Mouse (Mus musculus): ENCODE measurements around the gene Kdm2a. TPM values are rescaled to one million over a fixed set of nuclear protein-coding genes. Genes with fewer than 3 reads are reported as not detected.
"Not testable (repeated sequence)": the region's sequence is repeated elsewhere in the genome, so short reads cannot be mapped to it uniquely, and the experiment has no call there.

Gene Kdm2a
- polyA plus RNA-seq, 1 experiment = 100 TPM

DNA sequence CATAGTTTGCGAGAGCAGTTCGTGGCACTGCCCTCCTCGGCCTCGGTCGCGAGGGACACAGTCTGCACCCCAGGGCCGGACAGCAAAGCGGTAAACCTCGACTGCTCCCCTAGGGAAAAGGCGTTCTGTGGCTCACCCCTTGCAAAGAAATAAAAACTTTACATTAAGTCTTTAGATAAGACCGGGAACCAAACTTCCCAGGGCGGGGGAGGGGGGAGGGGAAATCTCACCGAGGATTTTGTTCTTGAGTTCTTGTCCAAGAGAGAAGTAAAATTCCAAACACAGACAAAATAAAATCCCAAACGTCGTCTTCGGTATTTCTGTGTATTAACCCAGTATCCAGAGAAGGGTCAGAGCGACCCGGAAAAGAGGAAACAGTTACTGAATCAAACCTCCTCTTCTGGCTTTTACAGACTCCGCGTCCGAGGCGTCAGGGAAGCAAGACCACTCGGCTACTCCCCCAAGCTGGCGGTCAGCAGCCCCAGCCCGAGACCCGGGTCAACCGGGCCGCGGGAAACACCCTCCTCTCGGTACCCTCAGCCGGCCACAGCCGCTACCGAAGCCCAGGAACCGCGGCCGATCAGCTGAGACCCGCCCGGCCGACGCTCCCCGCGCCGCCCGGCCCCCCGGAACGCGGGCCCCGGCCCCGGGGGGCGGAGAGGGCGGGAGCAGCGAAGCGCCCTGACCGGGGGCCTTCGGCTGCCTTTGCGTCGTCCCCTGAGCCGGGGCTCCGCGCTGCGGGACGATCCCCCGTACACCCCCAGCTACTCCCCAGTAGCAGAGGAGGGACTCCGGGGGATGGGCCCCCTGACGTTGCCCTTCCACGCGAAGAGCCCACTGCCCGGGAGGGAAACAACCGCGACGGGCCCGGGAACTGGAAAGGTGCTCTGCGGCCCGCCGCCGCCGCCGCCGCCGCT lies 1.7 kb downstream of the Kdm2a start:
- no peaks in the 10 kb centered on the region for H3K27me3 ChIP-seq (ENCODE audit: control insufficient read depth, insufficient read depth, low read length)
- TF ChIP-seq POLR2A (IDR thresholded peaks at IDR 0.05; ENCODE audit: low read depth, low read length) = peak; percentile 13; the same call in 1 of the 2 replicates
- TF ChIP-seq CTCF (IDR thresholded peaks at IDR 0.05; ENCODE audit: extremely low read depth, insufficient read length, insufficient replicate concordance, low read depth, low read length) = no peak
- WGBS = under 1% methylated on average over 74 of the region's 80 CpGs
- peaks cover 13% of the 10 kb centered on the region for H3K36me3 ChIP-seq (ENCODE audit: control insufficient read depth, insufficient read depth, low read length)
- H3K4me1 ChIP-seq (ENCODE audit: control insufficient read depth, insufficient read depth, insufficient read length, low read length) = peaks cover 6% of the 10 kb centered on the region; the same call in 1 of the 2 replicates
- peak overlapping the region; percentile 62 for H3K27ac ChIP-seq (ENCODE audit: insufficient read depth, low read depth, low read length)
- peak overlapping the region; percentile 69 for H3K4me3 ChIP-seq (ENCODE audit: low read depth, low read length)

DNA sequence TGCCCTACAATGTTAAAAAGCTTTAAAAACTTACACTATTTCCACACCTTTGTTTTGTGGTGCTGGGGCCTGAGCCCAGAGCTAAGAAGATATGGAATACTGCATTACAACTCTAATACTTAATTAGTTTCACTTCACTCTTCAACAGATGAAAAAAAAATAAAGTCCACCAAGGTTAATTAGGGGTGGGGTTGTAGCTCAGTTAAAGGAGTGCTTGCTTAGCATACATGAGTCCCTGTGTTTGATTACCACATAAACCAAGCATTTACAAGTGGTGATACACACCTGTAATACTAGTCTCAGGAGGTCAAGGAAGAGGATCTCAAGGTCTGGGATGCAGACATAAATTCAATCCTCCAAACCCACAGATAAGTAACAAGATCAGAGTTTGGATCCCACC lies 10.8 kb downstream of the Kdm2a start:
- H3K4me3 ChIP-seq (ENCODE audit: low read depth, low read length) = no peak overlapping the region
- TF ChIP-seq CTCF (IDR thresholded peaks at IDR 0.05; ENCODE audit: extremely low read depth, insufficient read length, insufficient replicate concordance, low read depth, low read length) = no peak
- TF ChIP-seq POLR2A (IDR thresholded peaks at IDR 0.05; ENCODE audit: low read depth, low read length) = no peak
- H3K36me3 ChIP-seq (ENCODE audit: control insufficient read depth, insufficient read depth, low read length) = peaks cover 24% of the 10 kb centered on the region
- peak overlapping the region; percentile 76 for H3K27ac ChIP-seq (ENCODE audit: insufficient read depth, low read depth, low read length)
- no peaks in the 10 kb centered on the region for H3K27me3 ChIP-seq (ENCODE audit: control insufficient read depth, insufficient read depth, low read length)
- H3K4me1 ChIP-seq (ENCODE audit: control insufficient read depth, insufficient read depth, insufficient read length, low read length) = peaks cover 1% of the 10 kb centered on the region; the same call in 1 of the 2 replicates

DNA sequence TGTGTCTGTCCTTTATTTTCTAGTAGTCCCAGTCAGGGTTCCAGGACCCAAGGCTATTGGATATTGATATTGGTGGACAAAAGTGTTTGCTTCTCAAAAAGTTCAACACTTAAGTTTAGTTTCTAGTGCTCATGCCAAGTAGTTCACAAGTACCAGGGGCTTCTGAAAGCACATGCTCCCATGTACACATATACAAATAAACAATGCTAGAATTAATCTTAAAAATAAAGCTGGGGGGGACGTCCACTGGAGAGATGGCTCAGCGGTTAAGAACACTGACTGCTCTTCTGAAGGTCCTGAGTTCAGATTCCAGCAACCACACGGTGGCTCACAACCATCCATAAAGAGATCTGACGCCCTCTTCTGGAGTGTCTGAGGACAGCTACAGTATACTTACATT lies 13.1 kb downstream of the Kdm2a start:
- H3K36me3 ChIP-seq (ENCODE audit: control insufficient read depth, insufficient read depth, low read length) = peaks cover 23% of the 10 kb centered on the region
- TF ChIP-seq POLR2A (IDR thresholded peaks at IDR 0.05; ENCODE audit: low read depth, low read length) (no peak), CTCF (IDR thresholded peaks at IDR 0.05; ENCODE audit: extremely low read depth, insufficient read length, insufficient replicate concordance, low read depth, low read length) (no peak)

DNA sequence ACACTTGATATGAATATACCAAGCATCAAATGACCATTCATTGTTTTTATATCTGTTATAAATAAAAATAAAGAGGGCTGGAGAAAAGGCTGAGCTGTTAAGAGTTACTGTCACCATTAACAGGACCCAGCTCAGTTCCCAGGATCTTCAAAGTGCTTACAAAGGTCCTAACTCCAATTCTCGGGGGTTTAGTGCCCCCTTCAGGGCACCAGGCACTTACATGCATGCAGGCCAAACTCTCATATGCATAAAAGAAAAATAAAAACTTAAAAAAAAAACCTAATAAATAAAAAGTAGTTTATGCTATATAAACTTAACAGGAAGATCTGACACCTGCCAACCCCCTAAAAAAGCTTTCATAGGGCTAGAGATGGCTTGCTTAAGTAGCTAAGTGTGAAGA lies 13.8 kb downstream of the Kdm2a start:
- TF ChIP-seq POLR2A (IDR thresholded peaks at IDR 0.05; ENCODE audit: low read depth, low read length) (no peak), CTCF (IDR thresholded peaks at IDR 0.05; ENCODE audit: extremely low read depth, insufficient read length, insufficient replicate concordance, low read depth, low read length) (no peak)
- H3K27ac ChIP-seq (ENCODE audit: insufficient read depth, low read depth, low read length) = no peak overlapping the region
- H3K27me3 ChIP-seq (ENCODE audit: control insufficient read depth, insufficient read depth, low read length) = no peaks in the 10 kb centered on the region
- peaks cover 22% of the 10 kb centered on the region for H3K36me3 ChIP-seq (ENCODE audit: control insufficient read depth, insufficient read depth, low read length)
- no peak overlapping the region for H3K4me3 ChIP-seq (ENCODE audit: low read depth, low read length)
- 26% methylated on average over 1 of the region's 1 CpGs for WGBS
- peaks cover 1% of the 10 kb centered on the region; the same call in 1 of the 2 replicates for H3K4me1 ChIP-seq (ENCODE audit: control insufficient read depth, insufficient read depth, insufficient read length, low read length)

More for the DNA sequence above, 13.1 kb downstream of the Kdm2a start:
- WGBS = 83% methylated on average over 4 of the region's 4 CpGs
- peaks cover 1% of the 10 kb centered on the region; the same call in 1 of the 2 replicates for H3K4me1 ChIP-seq (ENCODE audit: control insufficient read depth, insufficient read depth, insufficient read length, low read length)
- H3K27me3 ChIP-seq (ENCODE audit: control insufficient read depth, insufficient read depth, low read length) = no peaks in the 10 kb centered on the region
- H3K27ac ChIP-seq (ENCODE audit: insufficient read depth, low read depth, low read length) = no peak overlapping the region
- H3K4me3 ChIP-seq (ENCODE audit: low read depth, low read length) = no peak overlapping the region

DNA sequence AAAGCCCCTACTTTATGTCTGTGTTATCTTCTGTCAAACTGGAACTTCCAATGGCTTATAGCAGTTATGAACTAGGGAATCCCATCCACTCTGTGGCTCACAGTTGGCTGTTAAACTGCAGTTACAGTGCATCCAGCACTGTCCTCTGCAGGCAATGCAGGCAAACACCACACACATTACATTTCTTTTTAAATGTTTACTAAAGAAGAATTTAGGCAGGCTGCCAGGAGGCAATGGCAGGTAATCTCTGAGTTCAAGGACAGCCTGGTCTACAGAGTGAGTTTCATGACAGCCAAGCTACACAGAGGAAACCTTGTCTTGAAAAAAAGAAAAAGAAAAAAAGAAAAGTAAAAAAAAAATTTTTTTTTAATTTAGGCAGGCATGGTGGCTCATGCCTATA lies 14.8 kb downstream of the Kdm2a start:
- TF ChIP-seq POLR2A (IDR thresholded peaks at IDR 0.05; ENCODE audit: low read depth, low read length) (no peak), CTCF (IDR thresholded peaks at IDR 0.05; ENCODE audit: extremely low read depth, insufficient read length, insufficient replicate concordance, low read depth, low read length) (no peak)
- Histone ChIP-seq H3K36me3 (ENCODE audit: control insufficient read depth, insufficient read depth, low read length) (peaks cover 25% of the 10 kb centered on the region), H3K27ac (ENCODE audit: insufficient read depth, low read depth, low read length) (no peak overlapping the region), H3K4me3 (ENCODE audit: low read depth, low read length) (no peak overlapping the region), H3K27me3 (ENCODE audit: control insufficient read depth, insufficient read depth, low read length) (no peaks in the 10 kb centered on the region), H3K4me1 (ENCODE audit: control insufficient read depth, insufficient read depth, insufficient read length, low read length) (peaks cover 1% of the 10 kb centered on the region; the same call in 1 of the 2 replicates)

DNA sequence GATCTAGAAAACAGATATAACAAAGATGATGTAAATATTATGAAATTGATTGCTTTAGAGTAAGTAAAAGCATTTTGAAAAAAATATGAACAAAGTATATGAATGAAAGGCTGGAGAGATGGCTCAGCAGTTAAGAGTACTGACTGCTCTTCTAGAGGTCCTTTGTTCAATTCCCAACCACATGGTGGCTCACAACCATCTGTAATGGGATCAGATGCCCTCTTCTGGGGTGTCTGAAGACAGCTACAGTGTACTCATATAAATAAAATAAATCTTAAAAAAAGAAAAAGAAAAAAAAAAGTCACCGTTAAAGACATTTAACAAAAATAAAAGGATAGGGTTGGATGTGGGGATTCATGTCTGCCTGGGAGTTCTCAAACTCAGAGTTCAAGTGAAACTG lies 15.8 kb downstream of the Kdm2a start:
- WGBS = 73% methylated on average over 1 of the region's 1 CpGs
- H3K27ac ChIP-seq (ENCODE audit: insufficient read depth, low read depth, low read length); H3K4me1 ChIP-seq (ENCODE audit: control insufficient read depth, insufficient read depth, insufficient read length, low read length); H3K27me3 ChIP-seq (ENCODE audit: control insufficient read depth, insufficient read depth, low read length); H3K4me3 ChIP-seq (ENCODE audit: low read depth, low read length): not testable (repeated sequence)
- peaks cover 24% of the 10 kb centered on the region for H3K36me3 ChIP-seq (ENCODE audit: control insufficient read depth, insufficient read depth, low read length)

DNA sequence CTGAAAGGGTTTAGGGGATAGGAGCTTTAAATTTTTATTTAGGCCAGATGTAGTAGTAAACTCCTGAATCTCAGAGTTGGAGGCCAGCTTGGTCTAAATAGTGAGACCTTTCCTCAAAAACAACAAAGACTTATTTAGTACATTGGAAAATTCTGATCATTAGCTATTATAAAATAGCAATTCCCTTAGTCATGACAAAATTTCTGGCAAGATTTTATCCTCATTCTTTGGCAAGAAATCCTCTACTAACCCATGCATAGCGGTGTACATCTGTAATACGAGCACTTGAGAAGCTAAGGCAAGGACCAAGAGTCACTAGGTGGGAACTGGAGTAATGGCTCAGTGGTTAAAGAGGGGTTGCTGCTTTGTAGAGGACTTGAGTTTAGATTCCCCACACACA lies 27.4 kb downstream of the Kdm2a start:
- TF ChIP-seq CTCF (IDR thresholded peaks at IDR 0.05; ENCODE audit: extremely low read depth, insufficient read length, insufficient replicate concordance, low read depth, low read length) = no peak
- TF ChIP-seq POLR2A (IDR thresholded peaks at IDR 0.05; ENCODE audit: low read depth, low read length) = no peak

More for the DNA sequence above, 27.4 kb downstream of the Kdm2a start:
- Histone ChIP-seq H3K4me1 (ENCODE audit: control insufficient read depth, insufficient read depth, insufficient read length, low read length) (peaks cover 1% of the 10 kb centered on the region; the same call in 1 of the 2 replicates), H3K36me3 (ENCODE audit: control insufficient read depth, insufficient read depth, low read length) (peaks cover 8% of the 10 kb centered on the region), H3K27me3 (ENCODE audit: control insufficient read depth, insufficient read depth, low read length) (no peaks in the 10 kb centered on the region), H3K4me3 (ENCODE audit: low read depth, low read length) (no peak overlapping the region), H3K27ac (ENCODE audit: insufficient read depth, low read depth, low read length) (no peak overlapping the region)
- 88% methylated on average over 2 of the region's 2 CpGs for WGBS

All from small intestine, adult 2 months (tissue).